Mouse (Mus musculus) midbrain, embryonic 15.5 days (tissue): Measurements from ENCODE around the gene Cfap74. TPM values are rescaled to one million over a fixed set of nuclear protein-coding genes. Genes with fewer than 3 reads are reported as not detected.

ENCODE experiments used
- ATAC-seq: fragments of 200-750 bp; cut with Nextera tagmentation; replicated peaks from 2 replicates; pipeline ENCODE4 v1.8.0; 2017; ENCODE audit warnings: moderate TSS enrichment
- H3K27ac ChIP-seq: fragments of 300-500 bp; sonication (generic); 2 replicates; pipeline ENCODE4 v1.5.1; 2015; ENCODE audit warnings: mild to moderate bottlenecking, inconsistent platforms
- H3K27me3 ChIP-seq: fragments of 300-500 bp; sonication (generic); replicated peaks from 2 replicates; pipeline ENCODE4 v1.6.1; 2015; ENCODE audit warnings: inconsistent platforms
- H3K36me3 ChIP-seq: fragments of 300-500 bp; sonication (generic); replicated peaks from 2 replicates; pipeline ENCODE4 v1.6.1; 2015; ENCODE audit warnings: inconsistent platforms
- H3K4me1 ChIP-seq: fragments of 300-500 bp; sonication (generic); 2 replicates; pipeline ENCODE4 v1.6.1; 2015; ENCODE audit warnings: inconsistent platforms
- H3K4me2 ChIP-seq: fragments of 300-500 bp; sonication (generic); 2 replicates; pipeline ENCODE4 v1.6.1; 2015; ENCODE audit warnings: inconsistent platforms, mild to moderate bottlenecking, moderate library complexity
- H3K4me3 ChIP-seq: fragments of 300-500 bp; sonication (generic); 2 replicates; pipeline ENCODE4 v1.5.1; 2015; ENCODE audit warnings: mild to moderate bottlenecking, inconsistent platforms
- H3K9ac ChIP-seq: fragments of 300-500 bp; sonication (generic); 2 replicates; pipeline ENCODE4 v1.6.1; 2015; ENCODE audit warnings: mild to moderate bottlenecking, inconsistent platforms
- H3K9me3 ChIP-seq: fragments of 300-500 bp; sonication (generic); 2 replicates; pipeline ENCODE4 v1.6.1; 2016; ENCODE audit warnings: inconsistent platforms
- WGBS: fragments of 180-500 bp; shearing (Covaris S2); methylation state at CpG from one replicate; pipeline ENCODE4 v1.1.7; 2015; ENCODE audit warnings: mixed read lengths; 5-methylcytosine and 5-hydroxymethylcytosine counted together
- polyA plus RNA-seq: library from polyadenylated mRNA; unstranded; fragments of >200 nt; fragmentation: Nextera tagmentation; extraction: Ambion mirVana; gene quantifications from 2 replicates; pipeline ENCODE4 v1.2.1, GENCODE M21; 2015

The Cfap74 gene
- 4.5 and 5.3 TPM in 2 replicates for polyA plus RNA-seq

GRCm38 (mm10) chr4:155409058-155409776, at the start of gene Cfap74:
TSS of gene Cfap74 (plus strand) at chr4:155409190.
- peak within 1 kb of the TSS; percentile 70 for H3K27ac ChIP-seq
- H3K4me3 ChIP-seq: peak within 1 kb of the TSS; percentile 56
- H3K9ac ChIP-seq: peak within 1 kb of the TSS; percentile 34
- no peaks in the 10 kb centered on the region for H3K27me3 ChIP-seq
- H3K4me1 ChIP-seq: peaks cover 8% of the 10 kb centered on the region
- under 1% methylated on average over 35 of the region's 35 CpGs for WGBS
- peak; percentile 99 for ATAC-seq
- peak within 1 kb of the TSS; percentile 79 for H3K4me2 ChIP-seq
- H3K36me3 ChIP-seq: no peaks in the 10 kb centered on the region
- no peaks in the 10 kb centered on the region for H3K9me3 ChIP-seq

- Histone ChIP-seq H3K27ac (no peak overlapping the region), H3K4me3 (no peak overlapping the region), H3K4me1 (peaks cover 13% of the 10 kb centered on the region), H3K27me3 (peaks cover 52% of the 10 kb centered on the region), H3K4me2 (no peak overlapping the region), H3K9me3 (no peaks in the 10 kb centered on the region), H3K9ac (no peak overlapping the region), H3K36me3 (no peaks in the 10 kb centered on the region)
- no peak for ATAC-seq
- WGBS: 47% methylated on average over 12 of the region's 12 CpGs
These were observed 49.2 kb upstream of the Cfap74 start for GRCm38 (mm10) chr4:155359560-155360464.

- peaks cover 13% of the 10 kb centered on the region for H3K4me1 ChIP-seq
- peaks cover 52% of the 10 kb centered on the region for H3K27me3 ChIP-seq
- no peak for ATAC-seq
- H3K4me3 ChIP-seq: peak overlapping the region; percentile 42
- H3K36me3 ChIP-seq: no peaks in the 10 kb centered on the region
- H3K9ac ChIP-seq: 0 out of 2 replicates have a peak overlapping the region, but pooled peaks have one; percentile 6
- H3K4me2 ChIP-seq: peak overlapping the region; percentile 65
- under 1% methylated on average over 33 of the region's 42 CpGs for WGBS
- H3K9me3 ChIP-seq: no peaks in the 10 kb centered on the region
- H3K27ac ChIP-seq: no peak overlapping the region
These were observed 48.1 kb upstream of the Cfap74 start for GRCm38 (mm10) chr4:155360856-155361255.

DNA sequence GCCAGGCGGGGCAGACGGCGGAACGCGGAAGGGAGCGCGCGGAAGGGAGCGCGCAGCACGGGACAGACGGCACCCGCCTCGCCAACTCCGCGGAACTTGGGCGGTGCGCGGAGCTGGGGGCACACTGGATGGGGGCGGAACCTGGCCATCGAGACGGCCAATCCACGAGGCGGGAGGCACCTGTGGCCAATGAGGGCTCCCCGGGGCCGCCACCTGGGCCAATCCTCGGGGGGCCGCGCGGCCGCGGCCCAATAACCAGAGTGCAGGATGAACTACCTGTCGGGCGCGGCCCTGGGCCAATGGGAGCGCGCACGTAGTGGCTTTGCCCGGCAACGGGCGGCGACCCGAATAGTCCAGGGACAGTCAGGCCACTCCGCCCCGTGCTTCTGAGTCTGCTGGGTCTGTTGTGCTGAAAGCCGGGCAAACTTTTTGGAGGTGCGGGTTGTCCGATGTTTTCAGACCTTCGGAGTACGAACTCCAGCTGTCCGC, 47.6 kb upstream of the Cfap74 start, which contains the start of gene Prkcz:
Prkcz (minus strand) TSS at position 59 of the 489 bp plus-strand sequence.
- Histone ChIP-seq H3K4me2 (peak within 1 kb of the TSS; percentile 65), H3K36me3 (no peaks in the 10 kb centered on the region), H3K4me3 (peak within 1 kb of the TSS; percentile 42), H3K9ac (peak within 1 kb of the TSS; percentile 6; the same call in 1 of the 2 replicates), H3K4me1 (peaks cover 13% of the 10 kb centered on the region), H3K9me3 (no peaks in the 10 kb centered on the region), H3K27ac (no peak within 1 kb of the TSS), H3K27me3 (peaks cover 57% of the 10 kb centered on the region)
- peak; percentile 74 for ATAC-seq
- under 1% methylated on average over 43 of the region's 51 CpGs for WGBS

- H3K9me3 ChIP-seq: no peaks in the 10 kb centered on the region
- no peaks in the 10 kb centered on the region for H3K36me3 ChIP-seq
- no peak for ATAC-seq
- H3K4me2 ChIP-seq: no peak overlapping the region
- H3K27me3 ChIP-seq: peaks cover 58% of the 10 kb centered on the region
- WGBS: 44% methylated on average over 5 of the region's 5 CpGs
- no peak overlapping the region for H3K27ac ChIP-seq
- no peak overlapping the region for H3K4me3 ChIP-seq
- H3K4me1 ChIP-seq: peaks cover 13% of the 10 kb centered on the region
- no peak overlapping the region for H3K9ac ChIP-seq
These were observed 46.5 kb upstream of the Cfap74 start for GRCm38 (mm10) chr4:155362443-155362842.

DNA sequence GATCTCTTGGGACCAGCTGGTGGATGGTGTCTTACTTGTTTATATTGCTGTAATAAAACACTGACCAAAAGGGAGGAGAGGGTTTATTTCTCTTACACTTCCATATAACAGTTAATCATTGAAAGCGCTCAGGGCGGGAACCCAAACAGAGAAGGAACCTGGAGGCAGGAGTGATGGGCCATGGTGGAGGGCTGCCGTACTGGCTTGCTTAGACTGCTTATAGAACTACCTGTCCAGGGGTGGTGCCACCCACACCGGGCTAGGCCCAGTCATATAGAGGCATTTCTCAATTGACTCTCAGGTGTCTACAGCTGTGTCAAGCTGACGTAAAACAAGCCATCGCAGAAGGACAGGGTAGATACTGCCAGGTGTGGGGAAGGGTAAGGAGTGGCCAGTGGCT, 42.2 kb upstream of the Cfap74 start:
- H3K27me3 ChIP-seq: peaks cover 29% of the 10 kb centered on the region
- H3K9me3 ChIP-seq: no peaks in the 10 kb centered on the region
- no peak overlapping the region for H3K9ac ChIP-seq
- WGBS: 95% methylated on average over 6 of the region's 6 CpGs
- no peak overlapping the region for H3K4me3 ChIP-seq
- ATAC-seq: no peak
- H3K4me2 ChIP-seq: no peak overlapping the region
- no peaks in the 10 kb centered on the region for H3K36me3 ChIP-seq
- H3K27ac ChIP-seq: no peak overlapping the region
- H3K4me1 ChIP-seq: peaks cover 3% of the 10 kb centered on the region

DNA sequence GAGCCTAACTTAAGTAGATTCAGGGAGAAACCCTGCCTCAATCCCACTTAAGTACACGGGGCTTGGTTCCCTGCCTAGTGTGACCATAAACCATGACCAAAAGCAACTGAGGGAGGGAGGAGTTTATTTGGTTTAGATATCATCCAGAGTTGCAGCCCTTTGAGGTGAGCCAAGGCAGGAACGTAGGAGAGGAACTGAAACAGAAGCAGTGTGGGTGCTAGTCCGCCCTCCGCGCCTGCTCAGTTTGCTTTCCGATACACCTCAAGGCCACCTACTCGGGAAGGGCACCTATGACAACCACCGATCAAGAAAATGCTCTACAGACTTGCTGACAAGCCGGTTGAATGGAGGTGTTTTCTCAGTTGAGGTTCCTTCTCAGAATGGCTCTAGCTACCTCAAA, 41.3 kb upstream of the Cfap74 start:
- WGBS: 93% methylated on average over 9 of the region's 9 CpGs
- no peaks in the 10 kb centered on the region for H3K36me3 ChIP-seq
- ATAC-seq: no peak
- no peaks in the 10 kb centered on the region for H3K4me1 ChIP-seq
- H3K27me3 ChIP-seq: peaks cover 19% of the 10 kb centered on the region
- no peak overlapping the region for H3K27ac ChIP-seq
- H3K4me2 ChIP-seq: no peak overlapping the region
- H3K9me3 ChIP-seq: no peaks in the 10 kb centered on the region
- H3K4me3 ChIP-seq: no peak overlapping the region
- no peak overlapping the region for H3K9ac ChIP-seq

GRCm38 (mm10) chr4:155368684-155369083, 40.3 kb upstream of the Cfap74 start:
- H3K27ac ChIP-seq: no peak overlapping the region
- no peak overlapping the region for H3K4me2 ChIP-seq
- 27% methylated on average over 12 of the region's 12 CpGs for WGBS
- no peaks in the 10 kb centered on the region for H3K36me3 ChIP-seq
- no peaks in the 10 kb centered on the region for H3K9me3 ChIP-seq
- no peaks in the 10 kb centered on the region for H3K4me1 ChIP-seq
- H3K27me3 ChIP-seq: peaks cover 10% of the 10 kb centered on the region
- H3K9ac ChIP-seq: no peak overlapping the region
- H3K4me3 ChIP-seq: no peak overlapping the region
- ATAC-seq: no peak

DNA sequence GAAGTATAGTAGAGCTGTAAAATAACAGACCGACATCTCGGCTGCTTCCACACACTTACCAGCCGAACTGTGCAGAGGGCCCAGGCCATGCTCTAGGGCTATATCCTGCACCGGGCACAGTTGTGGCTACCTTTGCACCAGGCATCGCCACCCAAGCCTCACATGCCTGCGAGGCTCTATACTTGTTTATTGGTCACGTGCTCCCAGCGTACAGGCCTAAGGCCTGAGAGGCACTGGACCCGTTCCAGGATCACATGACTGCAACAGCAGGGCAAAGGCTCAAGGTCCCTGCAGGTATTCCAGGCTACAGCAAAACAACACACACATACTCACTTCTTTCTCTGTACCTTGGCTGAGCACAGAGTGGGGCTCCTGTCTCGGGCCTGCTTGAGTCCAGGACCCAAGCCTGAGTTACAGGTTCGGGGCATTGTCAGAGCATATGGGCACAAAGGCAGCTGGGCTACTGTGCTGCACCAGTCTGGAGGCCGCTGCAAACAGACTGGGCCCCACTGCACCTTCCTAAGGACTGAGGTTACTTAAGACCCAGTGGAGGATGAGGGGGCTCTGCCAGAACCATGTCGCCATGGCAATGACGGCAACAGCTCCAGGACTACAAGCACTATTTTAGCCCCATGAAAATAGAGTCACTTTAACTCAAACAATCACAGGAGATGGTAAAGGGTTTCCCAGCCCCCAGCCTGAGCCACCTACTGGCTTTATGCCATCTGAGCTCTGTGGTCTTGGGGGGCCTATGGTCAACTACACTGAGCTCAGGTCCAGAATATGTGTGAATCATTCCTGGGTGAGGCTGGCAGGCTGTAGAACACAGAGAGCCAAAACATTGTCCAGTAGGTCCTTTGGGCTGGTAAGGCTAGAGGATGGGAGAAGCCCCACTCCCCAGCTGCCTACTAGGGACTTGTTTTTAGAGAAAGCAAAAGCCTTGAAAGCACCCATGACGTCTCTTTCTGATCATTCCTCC, 38.0 kb upstream of the Cfap74 start:
- 87% methylated on average over 15 of the region's 15 CpGs for WGBS
- no peaks in the 10 kb centered on the region for H3K36me3 ChIP-seq
- H3K9ac ChIP-seq: no peak overlapping the region
- H3K4me1 ChIP-seq: no peaks in the 10 kb centered on the region
- no peak overlapping the region for H3K27ac ChIP-seq
- H3K4me3 ChIP-seq: no peak overlapping the region
- ATAC-seq: no peak
- H3K27me3 ChIP-seq: peaks cover 4% of the 10 kb centered on the region; the same call in 1 of the 2 replicates
- no peak overlapping the region for H3K4me2 ChIP-seq
- no peaks in the 10 kb centered on the region for H3K9me3 ChIP-seq

DNA sequence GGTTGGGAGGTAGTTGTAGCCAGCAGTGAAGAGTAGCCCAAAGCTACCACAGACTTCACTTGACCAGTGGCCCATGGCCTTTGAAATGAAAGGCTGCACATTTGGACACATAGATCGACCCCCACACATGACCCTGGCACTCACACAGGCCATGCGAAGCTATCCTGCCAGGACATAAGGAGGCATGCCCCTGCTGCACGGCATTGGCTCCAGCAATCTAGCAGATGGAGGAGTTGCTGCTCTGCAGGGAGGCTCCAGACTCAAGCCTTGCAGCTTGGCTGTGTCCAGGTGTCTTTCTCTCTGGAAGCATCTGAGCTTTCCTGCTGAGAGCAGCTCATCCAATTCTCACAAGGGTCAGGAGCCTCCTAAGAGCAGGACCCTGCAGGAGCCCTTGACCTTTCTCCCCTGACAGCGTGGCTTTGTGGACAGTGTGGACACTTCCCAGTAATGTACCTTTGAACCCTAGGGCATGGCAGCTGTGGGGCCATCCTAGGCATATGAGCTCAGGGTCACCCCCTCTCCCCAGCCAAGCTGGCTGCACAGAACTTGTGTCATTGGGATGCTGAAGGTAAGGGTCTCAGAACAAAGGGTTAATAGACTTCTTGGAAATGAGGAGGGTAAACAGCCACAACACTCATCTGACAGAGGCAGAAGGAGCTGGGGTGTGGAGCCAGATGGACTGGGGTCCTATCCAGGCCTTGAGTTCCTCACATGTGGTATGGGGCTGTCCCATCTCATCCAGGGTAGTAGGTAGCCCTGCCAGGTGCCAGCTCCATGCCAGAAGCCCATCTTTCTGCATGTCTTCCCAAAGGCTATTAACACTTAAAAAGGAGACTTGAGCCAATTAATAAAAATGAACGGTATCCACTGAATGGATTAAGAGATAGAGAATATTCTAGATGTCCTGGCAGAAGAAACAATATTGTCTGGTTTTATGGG, 36.9 kb upstream of the Cfap74 start:
- Histone ChIP-seq H3K27ac (no peak overlapping the region), H3K4me3 (no peak overlapping the region)

DNA sequence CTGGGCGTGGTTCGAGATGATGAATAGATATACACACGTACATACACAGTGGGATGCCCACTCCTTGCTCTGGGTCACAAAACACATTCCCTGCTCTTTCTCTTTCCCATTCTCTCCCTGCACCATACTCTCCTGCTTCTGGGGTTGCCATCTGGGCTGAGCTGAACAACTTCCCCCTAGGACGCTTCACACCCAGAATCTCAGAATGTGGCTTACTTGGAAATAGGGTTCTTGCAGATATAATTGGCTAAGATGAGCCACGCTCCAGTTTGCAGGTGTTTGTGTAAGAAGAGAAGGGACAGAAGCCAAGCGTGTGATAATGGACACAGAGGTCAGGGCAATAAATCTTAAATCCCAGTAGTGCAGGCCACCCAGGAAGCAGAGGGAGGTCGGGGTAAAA, 27.0 kb upstream of the Cfap74 start:
- Histone ChIP-seq H3K4me3 (no peak overlapping the region), H3K4me1 (no peaks in the 10 kb centered on the region), H3K27ac (no peak overlapping the region), H3K36me3 (no peaks in the 10 kb centered on the region), H3K4me2 (no peak overlapping the region), H3K9ac (no peak overlapping the region), H3K9me3 (no peaks in the 10 kb centered on the region), H3K27me3 (no peaks in the 10 kb centered on the region)
- ATAC-seq: no peak
- WGBS: 61% methylated on average over 7 of the region's 7 CpGs

More for the DNA sequence above, 36.9 kb upstream of the Cfap74 start:
- Histone ChIP-seq H3K4me2 (no peak overlapping the region), H3K4me1 (no peaks in the 10 kb centered on the region), H3K27me3 (no peaks in the 10 kb centered on the region), H3K36me3 (no peaks in the 10 kb centered on the region), H3K9ac (no peak overlapping the region), H3K9me3 (no peaks in the 10 kb centered on the region)
- 78% methylated on average over 5 of the region's 5 CpGs for WGBS
- no peak for ATAC-seq
